Mouse (Mus musculus): Measurements from ENCODE around the gene Gm20422. TPM values are rescaled to one million over a fixed set of nuclear protein-coding genes. Genes with fewer than 3 reads are reported as not detected.

Gm20422 gene
- 1 to 10 TPM; 2.1 to 3.2 TPM for polyA plus RNA-seq (2017; shearing (Covaris generic))

GRCm38 (mm10) chr8:69774503-69775148 lies at the start of gene Gm20422:
TSS of gene Gm20422 (minus strand) at chr8:69774886.
- peak; percentile 99 for ATAC-seq

GRCm38 (mm10) chr8:69822386-69823191 lies 47.9 kb upstream of the Gm20422 start, which contains the start of gene Lpar2:
TSS of gene Lpar2 (plus strand) at chr8:69822429.
- ATAC-seq = peak; percentile 69

- ATAC-seq = no peak
Observed at GRCm38 (mm10) chr8:69821971-69822385, 47.3 kb upstream of the Gm20422 start.

DNA sequence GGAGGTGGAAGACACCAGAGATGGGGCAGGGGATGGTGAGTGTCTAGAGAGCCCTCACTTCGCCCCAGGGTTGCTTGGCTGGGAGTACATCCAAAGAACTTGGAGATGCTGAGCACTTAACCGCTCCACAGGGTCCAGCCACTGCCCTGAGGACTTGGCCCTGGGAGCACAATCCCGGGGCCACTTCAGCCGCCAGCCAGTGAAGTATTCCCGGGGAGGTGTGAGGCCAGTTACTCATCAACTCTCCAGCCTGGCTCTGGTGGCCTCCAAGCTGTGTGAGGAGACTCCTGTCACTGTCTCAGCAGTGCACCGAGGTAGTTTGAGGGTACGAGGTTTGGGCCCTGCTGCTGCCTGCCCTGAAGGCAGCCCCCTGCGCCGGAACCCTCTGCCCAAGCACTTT lies 45.8 kb upstream of the Gm20422 start:
- ATAC-seq = no peak

GRCm38 (mm10) chr8:69815396-69815795 lies 40.7 kb upstream of the Gm20422 start:
- ATAC-seq = no peak

DNA sequence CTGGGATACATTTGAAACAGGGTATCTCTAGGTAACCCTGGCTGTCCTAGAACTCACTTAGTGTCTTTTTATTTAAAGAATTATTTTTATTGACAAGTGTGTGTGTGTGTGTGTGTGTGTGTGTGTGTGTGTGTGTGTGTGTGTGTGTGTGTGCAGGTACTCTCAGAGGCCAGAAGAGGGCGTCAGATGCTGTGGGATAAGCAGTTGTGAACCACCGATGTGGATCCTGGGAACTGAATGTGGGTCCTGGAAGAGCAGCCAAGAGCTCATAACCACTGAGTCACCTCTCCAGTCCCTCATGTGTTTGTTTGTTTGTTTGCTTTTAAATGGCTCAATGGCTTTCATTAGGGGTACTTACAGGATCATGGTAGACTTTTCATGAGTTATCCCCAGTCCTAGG lies 40.2 kb upstream of the Gm20422 start:
- no peak for ATAC-seq

- ATAC-seq = no peak
Observed at GRCm38 (mm10) chr8:69809820-69810219, 35.1 kb upstream of the Gm20422 start.

- peak; percentile 72 for ATAC-seq
Observed at GRCm38 (mm10) chr8:69808864-69809403, 34.2 kb upstream of the Gm20422 start.

GRCm38 (mm10) chr8:69808094-69808863 lies 33.6 kb upstream of the Gm20422 start, which contains the start of gene Gmip:
TSS of gene Gmip (plus strand) at chr8:69808679.
- ATAC-seq = peak; percentile 91

GRCm38 (mm10) chr8:69807236-69807635 lies 32.5 kb upstream of the Gm20422 start:
- ATAC-seq = no peak

- ATAC-seq = no peak
Observed at GRCm38 (mm10) chr8:69805491-69805890, 30.8 kb upstream of the Gm20422 start.

- ATAC-seq = no peak
Observed at GRCm38 (mm10) chr8:69805086-69805485, 30.4 kb upstream of the Gm20422 start.

GRCm38 (mm10) chr8:69804537-69804936 lies 29.9 kb upstream of the Gm20422 start:
- ATAC-seq = no peak

- no peak for ATAC-seq
Observed at GRCm38 (mm10) chr8:69803366-69803765, 28.7 kb upstream of the Gm20422 start.

- ATAC-seq = no peak
Observed at GRCm38 (mm10) chr8:69802216-69802615, 27.5 kb upstream of the Gm20422 start.

GRCm38 (mm10) chr8:69801796-69802195 lies 27.1 kb upstream of the Gm20422 start:
- no peak for ATAC-seq

- no peak for ATAC-seq
Observed at GRCm38 (mm10) chr8:69799946-69800345, 25.3 kb upstream of the Gm20422 start.

DNA sequence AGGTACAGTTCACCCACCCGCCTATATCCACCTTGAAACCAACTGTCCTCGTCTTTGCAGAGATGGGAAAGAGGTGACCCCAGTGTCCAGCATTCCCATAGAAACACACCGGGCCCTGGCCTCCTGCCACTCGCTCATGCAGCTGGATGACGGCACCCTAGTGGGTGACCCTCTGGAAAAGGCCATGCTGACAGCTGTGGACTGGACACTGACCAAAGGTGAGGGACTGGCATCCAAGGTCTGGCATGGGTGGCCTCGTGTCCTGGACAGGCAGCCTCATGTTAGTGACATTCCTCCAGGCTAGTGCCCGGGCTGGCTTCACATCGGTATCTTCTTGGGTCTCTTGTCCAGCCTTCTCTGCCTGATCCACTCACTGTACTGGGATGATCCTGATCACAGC lies 24.6 kb upstream of the Gm20422 start:
- ATAC-seq = no peak

DNA sequence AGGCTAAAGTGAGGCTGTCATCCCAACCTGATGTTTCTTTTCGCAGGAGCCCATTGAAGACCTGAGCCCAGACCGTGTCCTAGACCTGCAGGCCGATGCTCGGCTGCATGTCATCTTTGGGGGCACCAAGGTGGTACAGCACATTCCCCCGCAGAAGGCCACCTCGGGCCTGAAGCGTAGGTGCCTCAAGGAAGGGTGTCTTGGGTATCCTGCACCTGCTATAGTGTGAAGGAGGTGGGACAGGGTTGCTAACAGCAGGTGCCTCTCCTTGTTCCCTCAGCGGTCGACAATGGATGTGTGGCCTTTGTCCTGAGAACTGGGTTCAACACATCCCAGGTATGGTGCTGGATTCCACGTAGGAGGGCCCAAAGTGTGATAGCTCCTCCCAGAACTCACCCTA lies 23.0 kb upstream of the Gm20422 start:
- no peak for ATAC-seq

- no peak for ATAC-seq
Observed at GRCm38 (mm10) chr8:69796721-69797345, 22.1 kb upstream of the Gm20422 start.

DNA sequence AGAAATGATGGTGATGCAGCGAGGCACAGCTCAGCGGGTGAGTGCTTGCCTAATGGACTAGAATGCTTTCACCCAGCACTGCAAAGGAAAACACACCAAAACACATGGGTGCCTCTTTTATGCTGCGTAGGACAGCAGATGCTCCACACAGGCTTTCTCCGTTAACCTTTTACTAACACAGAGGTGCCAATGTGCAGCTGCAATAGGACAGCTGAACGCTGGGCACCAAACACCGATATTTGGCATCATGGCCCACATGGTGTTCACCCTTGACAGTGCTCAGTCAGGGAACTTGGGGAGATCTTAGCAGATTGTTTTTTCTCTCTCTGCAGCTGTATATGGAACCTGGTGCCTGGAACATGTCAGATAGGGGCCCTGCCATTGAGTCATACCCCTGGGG lies 20.2 kb upstream of the Gm20422 start:
- ATAC-seq = no peak

DNA sequence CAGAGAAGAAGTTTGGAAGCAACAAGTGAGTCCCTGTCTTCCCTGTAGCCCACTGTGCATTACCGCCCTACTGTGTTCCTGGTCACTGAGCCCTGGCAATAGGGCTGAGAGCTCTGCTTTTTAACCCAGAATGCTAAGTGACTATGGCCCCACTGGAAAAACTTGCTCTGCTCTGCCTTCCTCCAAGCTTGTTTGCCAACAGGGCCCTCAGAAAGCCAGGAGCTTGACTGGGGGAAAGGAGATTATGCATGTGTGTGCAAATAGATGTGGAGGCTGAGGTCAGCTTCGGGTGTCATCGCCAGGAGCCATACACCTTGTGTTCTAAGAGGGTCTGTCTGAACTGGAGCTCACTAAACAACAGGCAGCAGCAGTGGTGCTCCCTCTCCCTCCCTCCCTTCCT lies 19.4 kb upstream of the Gm20422 start:
- no peak for ATAC-seq

Data from CD4-positive, CD25-positive, alpha-beta regulatory T cell, adult 4 months (primary cell).